Mouse (Mus musculus): ENCODE data around the gene Dlg4. TPM values are rescaled to one million over a fixed set of nuclear protein-coding genes. Genes with fewer than 3 reads are reported as not detected.

Gene Dlg4
- polyA plus RNA-seq (2015; fragmentation: Nextera tagmentation; extraction: Ambion mirVana): 4.8 and 5.2 TPM in 2 replicates

GRCm38 (mm10) chr11:70016669-70017068, at the start of gene Dlg4:
Gene Dlg4, plus strand, starts transcription at chr11:70016942.

DNA sequence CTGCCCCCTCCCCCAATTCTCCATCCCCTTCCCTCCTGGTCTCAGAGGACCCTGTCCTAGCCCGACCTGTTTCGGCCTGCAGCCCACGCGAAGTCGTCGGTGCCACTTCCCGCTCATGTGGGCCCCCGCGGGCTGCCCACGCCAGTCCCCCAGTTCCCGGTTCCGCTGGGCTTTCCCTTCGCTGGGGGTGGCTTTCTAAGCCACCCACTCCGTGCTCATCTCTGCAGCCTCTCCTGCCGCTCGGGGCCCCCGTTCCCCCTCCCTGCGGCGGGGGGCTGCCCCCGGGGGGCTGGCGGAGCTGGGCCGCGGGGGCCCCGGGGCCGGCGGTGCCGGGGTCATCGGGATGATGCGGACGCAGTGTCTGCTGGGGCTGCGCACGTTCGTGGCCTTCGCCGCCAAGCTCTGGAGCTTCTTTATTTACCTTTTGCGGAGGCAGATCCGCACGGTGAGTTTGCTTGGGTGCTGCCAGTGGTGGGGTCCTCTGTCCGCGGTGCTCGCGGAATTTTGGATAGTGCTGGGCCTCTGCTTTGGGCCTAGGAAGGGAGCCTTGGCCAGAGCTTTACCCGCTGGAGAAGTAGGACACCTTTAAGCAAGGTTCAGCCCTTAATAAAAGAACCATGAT, 35.5 kb upstream of the Dlg4 start, which contains the start of gene Ctdnep1:
Ctdnep1 (plus strand) TSS at position 16 of the 622 bp plus-strand sequence.

GRCm38 (mm10) chr11:69982225-69982624, 34.5 kb upstream of the Dlg4 start, which contains the start of gene Elp5:
Gene Elp5, minus strand, starts transcription at chr11:69982517.

GRCm38 (mm10) chr11:69990850-69991691, 25.7 kb upstream of the Dlg4 start, which contains the start of gene Gabarap:
Gene Gabarap, plus strand, starts transcription at chr11:69991143.

GRCm38 (mm10) chr11:69995391-69995960, 21.3 kb upstream of the Dlg4 start, which contains the start of gene Phf23:
Gene Phf23, plus strand, starts transcription at chr11:69995777.

GRCm38 (mm10) chr11:70000396-70000898, 16.3 kb upstream of the Dlg4 start, which contains the start of gene Dvl2:
Gene Dvl2, plus strand, starts transcription at chr11:70000595.

GRCm38 (mm10) chr11:70014880-70015558, 1.7 kb upstream of the Dlg4 start, which contains the start of gene Acadvl:
Gene Acadvl, minus strand, starts transcription at chr11:70015411.

GRCm38 (mm10) chr11:70053898-70054570, 37.3 kb downstream of the Dlg4 start, which contains the start of gene Asgr1:
Gene Asgr1, plus strand, starts transcription at chr11:70054085.

GRCm38 (mm10) chr11:70091986-70092783, 75.4 kb downstream of the Dlg4 start, which contains the start of gene Asgr2:
Gene Asgr2, plus strand, starts transcription at chr11:70092644.

MicroRNA genes within 50 kb of the gene (microRNA counts, 519-probe panel; counts per million panel counts)
- microRNA mmu-miR-324-3p: not detected
- 3,475 counts per million, percentile 58 among the panel's probes with 10 or more counts for microRNA mmu-miR-324-5p

Small RNA genes lying within 50 kb of the gene (microRNA-seq; reads per million reads assigned to microRNA genes)
- gene Gm44349 (not detected), gene Mir324 (2,542 reads per million, percentile 82 among the genes with 10 or more reads in this experiment)

Other genes with a start within 250 kb of the Dlg4 start
- gene Chrnb1, start 221.0 kb upstream of the Dlg4 start, polyA plus RNA-seq (2015; fragmentation: Nextera tagmentation; extraction: Ambion mirVana): 5.9 and 6.9 TPM in 2 replicates
- gene Fgf11, start 215.1 kb upstream of the Dlg4 start, polyA plus RNA-seq (2015; fragmentation: Nextera tagmentation; extraction: Ambion mirVana): 0.78 and 0.86 TPM in 2 replicates
- gene Tmem102, start 211.3 kb upstream of the Dlg4 start, polyA plus RNA-seq (2015; fragmentation: Nextera tagmentation; extraction: Ambion mirVana): 13.7 TPM in 2 replicates
- gene Gm39566, start 201.6 kb upstream of the Dlg4 start, polyA plus RNA-seq (2015; fragmentation: Nextera tagmentation; extraction: Ambion mirVana): not detected in 2 replicates
- gene Spem2, start 198.5 kb upstream of the Dlg4 start, polyA plus RNA-seq (2015; fragmentation: Nextera tagmentation; extraction: Ambion mirVana): not detected in 2 replicates
- gene Spem1, start 194.8 kb upstream of the Dlg4 start, polyA plus RNA-seq (2015; fragmentation: Nextera tagmentation; extraction: Ambion mirVana): 0.25 TPM in 1 of 2 replicates, not detected in the other
- 3.0 and 3.5 TPM in 2 replicates for gene Nlgn2, start 179.2 kb upstream of the Dlg4 start, polyA plus RNA-seq (2015; fragmentation: Nextera tagmentation; extraction: Ambion mirVana)
- gene Tmem256, start 178.4 kb upstream of the Dlg4 start, polyA plus RNA-seq (2015; fragmentation: Nextera tagmentation; extraction: Ambion mirVana): 421 and 430 TPM in 2 replicates
- gene Plscr3, start 170.6 kb upstream of the Dlg4 start, polyA plus RNA-seq (2015; fragmentation: Nextera tagmentation; extraction: Ambion mirVana): 94.6 and 111 TPM in 2 replicates
- gene Tnk1, start 158.2 kb upstream of the Dlg4 start, polyA plus RNA-seq (2015; fragmentation: Nextera tagmentation; extraction: Ambion mirVana): 6.2 and 6.4 TPM in 2 replicates
- not detected in 2 replicates for gene Tmem95, start 138.9 kb upstream of the Dlg4 start, polyA plus RNA-seq (2015; fragmentation: Nextera tagmentation; extraction: Ambion mirVana)
- 9.2 and 10.3 TPM in 2 replicates for gene Kctd11, start 135.5 kb upstream of the Dlg4 start, polyA plus RNA-seq (2015; fragmentation: Nextera tagmentation; extraction: Ambion mirVana)
- gene Acap1, start 121.4 kb upstream of the Dlg4 start, polyA plus RNA-seq (2015; fragmentation: Nextera tagmentation; extraction: Ambion mirVana): 0.14 and 0.47 TPM in 2 replicates
- 2.4 and 2.8 TPM in 2 replicates for gene 2810408A11Rik, start 116.0 kb upstream of the Dlg4 start, polyA plus RNA-seq (2015; fragmentation: Nextera tagmentation; extraction: Ambion mirVana)
- 3.3 and 4.0 TPM in 2 replicates for gene Neurl4, start 115.9 kb upstream of the Dlg4 start, polyA plus RNA-seq (2015; fragmentation: Nextera tagmentation; extraction: Ambion mirVana)
- gene Gps2, start 103.1 kb upstream of the Dlg4 start, polyA plus RNA-seq (2015; fragmentation: Nextera tagmentation; extraction: Ambion mirVana): 40.4 and 40.8 TPM in 2 replicates
- 1,055 and 1,123 TPM in 2 replicates for gene Eif5a, start 95.0 kb upstream of the Dlg4 start, polyA plus RNA-seq (2015; fragmentation: Nextera tagmentation; extraction: Ambion mirVana)
- gene Ybx2, start 81.1 kb upstream of the Dlg4 start, polyA plus RNA-seq (2015; fragmentation: Nextera tagmentation; extraction: Ambion mirVana): 0.54 and 1.3 TPM in 2 replicates
- 181 and 186 TPM in 2 replicates for gene Slc2a4, start 68.8 kb upstream of the Dlg4 start, polyA plus RNA-seq (2015; fragmentation: Nextera tagmentation; extraction: Ambion mirVana)
- 61.3 and 78.2 TPM in 2 replicates for gene Cldn7, start 52.2 kb upstream of the Dlg4 start, polyA plus RNA-seq (2015; fragmentation: Nextera tagmentation; extraction: Ambion mirVana)
- gene Ctdnep1, start 35.8 kb upstream of the Dlg4 start, polyA plus RNA-seq (2015; fragmentation: Nextera tagmentation; extraction: Ambion mirVana): 17.5 and 18.5 TPM in 2 replicates
- 83.8 and 90.4 TPM in 2 replicates for gene Elp5, start 34.4 kb upstream of the Dlg4 start, polyA plus RNA-seq (2015; fragmentation: Nextera tagmentation; extraction: Ambion mirVana)
- gene Gabarap, start 25.8 kb upstream of the Dlg4 start, polyA plus RNA-seq (2015; fragmentation: Nextera tagmentation; extraction: Ambion mirVana): 483 and 506 TPM in 2 replicates
- gene Phf23, start 21.2 kb upstream of the Dlg4 start, polyA plus RNA-seq (2015; fragmentation: Nextera tagmentation; extraction: Ambion mirVana): 46.2 and 46.3 TPM in 2 replicates
- 13.4 and 13.8 TPM in 2 replicates for gene Dvl2, start 16.3 kb upstream of the Dlg4 start, polyA plus RNA-seq (2015; fragmentation: Nextera tagmentation; extraction: Ambion mirVana)
- gene Acadvl, start 1.5 kb upstream of the Dlg4 start, polyA plus RNA-seq (2015; fragmentation: Nextera tagmentation; extraction: Ambion mirVana): 89.2 and 94.2 TPM in 2 replicates
- gene Asgr1, start 37.1 kb downstream of the Dlg4 start, polyA plus RNA-seq (2015; fragmentation: Nextera tagmentation; extraction: Ambion mirVana): 0.23 and 0.55 TPM in 2 replicates
- not detected in 2 replicates for gene Asgr2, start 75.7 kb downstream of the Dlg4 start, polyA plus RNA-seq (2015; fragmentation: Nextera tagmentation; extraction: Ambion mirVana)
- 0.58 and 0.90 TPM in 2 replicates for gene Mgl2, start 113.4 kb downstream of the Dlg4 start, polyA plus RNA-seq (2015; fragmentation: Nextera tagmentation; extraction: Ambion mirVana)
- gene Clec10a, start 139.3 kb downstream of the Dlg4 start, polyA plus RNA-seq (2015; fragmentation: Nextera tagmentation; extraction: Ambion mirVana): 1.6 and 2.0 TPM in 2 replicates
- 0.87 and 1.5 TPM in 2 replicates for gene Slc16a11, start 195.8 kb downstream of the Dlg4 start, polyA plus RNA-seq (2015; fragmentation: Nextera tagmentation; extraction: Ambion mirVana)
- 3.1 and 4.4 TPM in 2 replicates for gene Slc16a13, start 204.1 kb downstream of the Dlg4 start, polyA plus RNA-seq (2015; fragmentation: Nextera tagmentation; extraction: Ambion mirVana)
- gene Bcl6b, start 212.9 kb downstream of the Dlg4 start, polyA plus RNA-seq (2015; fragmentation: Nextera tagmentation; extraction: Ambion mirVana): 3.7 and 4.7 TPM in 2 replicates
- 95.7 and 103 TPM in 2 replicates for gene 0610010K14Rik, start 221.0 kb downstream of the Dlg4 start, polyA plus RNA-seq (2015; fragmentation: Nextera tagmentation; extraction: Ambion mirVana)
- 6.7 and 7.6 TPM in 2 replicates for gene Gm21988, start 222.9 kb downstream of the Dlg4 start, polyA plus RNA-seq (2015; fragmentation: Nextera tagmentation; extraction: Ambion mirVana)
- gene Rnasek, start 222.9 kb downstream of the Dlg4 start, polyA plus RNA-seq (2015; fragmentation: Nextera tagmentation; extraction: Ambion mirVana): 285 and 308 TPM in 2 replicates
- gene Alox12, start 238.4 kb downstream of the Dlg4 start, polyA plus RNA-seq (2015; fragmentation: Nextera tagmentation; extraction: Ambion mirVana): 2.3 and 3.6 TPM in 2 replicates

Data from urinary bladder, postnatal 0 days (tissue).